In genomic region chr10:82918675-82919074, GRCm38 (mm10) we compare ENCODE assay signal across 14 mouse cellular contexts.
"Had no signal": no experiment of that assay in that cellular context is flagged by ENCODE, and none has a peak within 500 bp of the region (broad histone marks: within the 10 kb centered on the region; RNA-seq: fewer than 3 reads in every experiment).

No protein-coding gene starts in this region.

- H3K4me1 ChIP-seq: neural tube, embryonic 12.5 days; neural tube, embryonic 13.5 days; stomach, embryonic 15.5 days had no signal

- DNase-seq: retina, postnatal 1 day; right cerebral cortex, postnatal 14 days; spleen, adult 18-20 months; thymus, adult 18-20 months; thymus, adult 2 months; thymus, postnatal 14 days; thymus, postnatal 25 days; thymus, postnatal 36 days; thymus, postnatal 4 days had no signal

- H3K27me3 ChIP-seq: neural tube, embryonic 12.5 days; neural tube, embryonic 13.5 days; neural tube, embryonic 15.5 days; stomach, embryonic 15.5 days had no signal

- H3K9me3 ChIP-seq: neural tube, embryonic 12.5 days; neural tube, embryonic 13.5 days; neural tube, embryonic 15.5 days; stomach, embryonic 15.5 days had no signal

- H3K9ac ChIP-seq: neural tube, embryonic 12.5 days; neural tube, embryonic 13.5 days; neural tube, embryonic 15.5 days; stomach, embryonic 15.5 days had no signal

- H3K36me3 ChIP-seq: neural tube, embryonic 12.5 days; neural tube, embryonic 13.5 days; neural tube, embryonic 15.5 days; stomach, embryonic 15.5 days had no signal

- H3K27ac ChIP-seq: neural tube, embryonic 12.5 days; neural tube, embryonic 13.5 days; neural tube, embryonic 15.5 days; stomach, embryonic 15.5 days; stomach, postnatal 0 days had no signal

- H3K4me3 ChIP-seq: neural tube, embryonic 12.5 days; neural tube, embryonic 13.5 days; neural tube, embryonic 15.5 days; stomach, embryonic 15.5 days had no signal

- H3K4me2 ChIP-seq: neural tube, embryonic 12.5 days; neural tube, embryonic 13.5 days; neural tube, embryonic 15.5 days; stomach, embryonic 15.5 days had no signal
